Mouse (Mus musculus) erythroblast, embryonic 14.5 days (primary cell): ENCODE data around the gene Dnmt3a.

Experiments
- GATA1 ChIP-seq: IDR thresholded peaks from 2 replicates; pipeline ENCODE4 v1.6.1; 2012; ENCODE audit warnings: low read length, inconsistent platforms, mixed read lengths
- TAL1 ChIP-seq: IDR thresholded peaks from 3 replicates; pipeline ENCODE4 v1.6.1; 2012; ENCODE audit warnings: low read length, inconsistent platforms, mixed read lengths

DNA sequence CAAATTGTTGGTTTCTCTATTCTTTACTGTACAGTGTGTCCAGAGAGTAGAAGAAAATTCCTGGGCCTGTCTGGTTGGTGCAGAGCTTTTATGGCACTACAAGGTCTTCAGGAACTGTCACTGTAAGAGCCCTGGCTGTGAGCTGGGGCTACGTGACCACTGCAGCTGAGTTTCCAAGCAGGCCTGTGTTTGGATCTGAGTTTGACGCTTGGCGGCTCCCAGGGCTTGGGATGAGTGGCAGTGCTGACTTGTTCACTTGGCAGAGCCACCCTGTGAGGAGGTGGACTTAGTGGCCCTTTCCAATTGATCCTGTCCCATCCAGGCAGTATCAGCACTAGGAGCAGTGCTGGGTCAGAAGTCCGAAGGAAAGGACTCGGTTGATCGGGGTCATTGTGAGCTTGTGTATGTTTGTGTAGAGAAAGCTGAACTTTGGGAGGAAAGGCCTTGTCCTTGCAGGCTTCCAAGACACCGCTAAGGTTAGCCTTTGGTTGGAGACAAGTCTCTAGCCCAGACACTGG lies 106.1 kb downstream of the Dnmt3a start:
- no peak for TF ChIP-seq TAL1
- no peak for TF ChIP-seq GATA1
